Mouse (Mus musculus) megakaryocyte, adult 5-6 weeks (primary cell): ENCODE results near the gene Med21. TPM values are rescaled to one million over a fixed set of nuclear protein-coding genes. Genes with fewer than 3 reads are reported as not detected.

Experiments used
- ATAC-seq: 2 replicates; pipeline ENCODE4 v1.8.0; 2016; ENCODE audit warnings: mild to moderate bottlenecking, inconsistent platforms; ENCODE audit not compliant: poor library complexity, severe bottlenecking
- total RNA-seq, 2 experiments: library from RNA; stranded (forward) in 1 of 2; stranded (reverse) in 1 of 2; fragments of 153-499, 151-499 nt in 1 of 2; fragments of 221-1000, 200-1000 nt in 1 of 2; gene quantifications; 2 replicates each; pipeline versions ENCODE4 v1.2.3 to v1.2.4; 2015 to 2017

Med21 gene
- total RNA-seq, 2 experiments from 2014 or later = 82.8 to 109 TPM

DNA sequence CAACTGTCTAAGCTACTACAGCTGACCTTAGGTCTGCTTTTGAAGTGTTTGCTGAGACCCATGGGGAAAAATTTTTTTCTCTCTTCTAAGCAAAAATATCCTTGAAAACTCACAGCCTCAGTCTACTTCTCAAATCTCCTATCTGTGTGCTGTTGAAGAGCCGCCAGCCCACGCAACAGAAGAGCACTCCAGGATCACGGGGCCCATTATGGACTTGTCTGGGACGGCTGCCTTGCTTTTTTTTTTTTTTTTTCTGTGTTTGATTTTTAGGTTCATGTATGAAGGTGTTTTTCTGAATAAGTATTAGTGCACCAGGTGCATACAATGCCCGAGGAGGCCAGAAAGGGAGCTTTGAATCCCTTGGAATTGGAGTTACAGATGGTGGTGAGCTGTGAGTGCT, 5.9 kb upstream of the Med21 start:
- no peak for ATAC-seq

DNA sequence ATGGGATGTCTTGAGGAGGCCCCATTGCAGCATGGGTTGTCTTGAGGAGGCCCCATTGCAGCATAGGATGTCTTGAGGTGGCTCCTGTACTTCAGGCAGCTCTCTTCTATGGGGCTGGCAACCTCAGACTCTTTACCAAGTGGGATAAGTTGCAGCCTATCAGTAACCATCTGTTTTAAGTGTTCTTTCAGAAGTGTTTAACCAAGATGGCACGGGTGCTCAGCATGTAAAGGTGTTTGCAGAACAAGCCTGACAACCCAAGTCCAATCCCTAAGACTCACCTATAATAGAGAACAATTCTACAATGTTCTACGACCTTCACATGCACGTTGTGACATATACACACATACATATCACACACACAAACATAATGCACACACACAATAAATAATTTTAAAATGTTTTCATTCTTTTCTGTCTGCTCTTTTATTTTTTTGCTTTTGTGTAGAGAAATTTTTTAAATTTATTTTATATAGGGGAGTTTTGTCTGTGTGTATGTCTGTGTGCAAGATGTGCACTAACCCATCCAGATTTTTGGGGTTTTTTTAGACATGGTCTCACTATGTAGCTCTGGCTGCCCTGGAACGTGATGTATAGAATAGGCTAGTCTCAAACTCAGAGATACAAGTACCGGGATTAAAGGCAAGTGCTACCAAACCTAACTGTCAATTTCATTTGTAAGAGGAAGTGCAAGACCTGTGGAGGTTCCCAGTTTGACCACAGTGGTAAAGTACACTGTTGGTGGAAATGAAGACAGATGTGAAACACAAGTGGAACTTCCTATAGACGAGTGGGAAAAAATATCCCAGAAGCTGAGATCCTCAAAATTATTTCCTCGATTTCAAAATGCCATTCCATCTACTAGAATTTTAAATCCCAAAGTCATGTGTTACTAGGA, 2.0 kb upstream of the Med21 start:
- ATAC-seq = peak; percentile 28

DNA sequence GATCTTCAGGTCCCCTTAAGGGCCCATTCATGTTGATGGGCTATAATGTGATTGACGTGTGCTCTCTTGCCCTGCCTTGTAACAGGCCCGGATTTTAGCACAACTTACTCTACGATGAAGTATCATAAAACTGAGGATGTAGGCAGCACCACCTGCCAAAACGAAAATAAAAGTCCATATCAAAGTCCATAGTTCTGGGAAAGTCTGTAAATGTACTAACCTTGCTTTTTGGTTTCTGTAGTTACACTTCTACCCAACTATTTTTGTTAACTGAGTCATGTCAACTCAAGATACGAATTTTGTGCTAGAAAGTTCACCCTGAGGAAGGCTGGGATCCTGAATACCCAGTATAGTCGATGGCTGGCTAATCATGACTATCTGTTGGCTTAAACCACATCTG, 1.4 kb upstream of the Med21 start:
- ATAC-seq = no peak

DNA sequence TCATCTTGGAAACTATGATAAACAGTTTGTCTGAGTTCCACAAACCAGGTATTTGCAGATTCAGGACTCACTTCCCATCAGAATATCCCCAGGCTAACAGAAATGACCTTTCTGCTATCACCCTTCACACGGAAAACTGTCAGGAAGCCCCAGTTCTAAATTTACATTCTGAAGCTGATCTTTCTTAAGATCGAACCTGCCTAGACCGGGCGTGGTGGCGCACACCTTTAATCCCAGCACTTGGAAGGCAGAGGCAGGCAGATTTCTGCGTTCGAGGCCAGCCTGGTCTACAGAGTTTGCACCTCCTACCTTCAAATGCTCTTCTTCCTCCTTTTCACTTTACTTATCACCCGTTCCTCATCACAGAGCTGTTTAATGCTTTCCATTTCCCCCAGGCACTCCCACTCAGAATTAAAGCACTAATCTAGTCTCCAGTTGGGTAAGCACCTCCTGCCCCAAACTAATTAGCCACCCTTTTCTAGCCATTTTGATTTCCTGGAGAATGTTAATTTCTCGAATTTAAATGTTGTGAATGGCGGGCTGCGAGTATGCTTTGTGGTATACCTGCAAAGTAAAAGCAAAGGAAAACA, 631 bp upstream of the Med21 start:
- ATAC-seq = peak; percentile 8; the same call in 1 of the 2 replicates

DNA sequence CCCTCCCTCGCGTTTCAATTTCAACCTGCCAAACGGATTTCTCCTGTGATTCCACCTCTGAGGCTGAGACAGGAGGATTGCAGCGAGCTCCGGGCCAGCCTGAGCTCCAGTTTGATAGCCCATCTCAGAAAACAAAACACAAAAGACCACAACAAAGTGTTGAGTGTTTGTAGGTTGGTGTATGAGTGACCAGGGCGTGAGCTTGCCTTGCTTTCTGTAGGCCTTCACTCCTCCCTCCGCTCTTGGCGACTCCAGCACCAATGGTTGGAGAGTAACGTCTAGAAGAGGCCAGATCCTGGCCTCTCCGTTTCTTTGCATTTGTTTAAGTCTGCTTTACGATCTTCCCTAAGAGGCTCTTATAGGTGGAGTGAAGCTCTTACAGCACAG, 830 bp downstream of the Med21 start:
- no peak for ATAC-seq

GRCm38 (mm10) chr6:146650013-146650412, 7.7 kb downstream of the Med21 start:
- ATAC-seq = no peak

- ATAC-seq = no peak
Observed at GRCm38 (mm10) chr6:146651431-146651830, 9.1 kb downstream of the Med21 start.

DNA sequence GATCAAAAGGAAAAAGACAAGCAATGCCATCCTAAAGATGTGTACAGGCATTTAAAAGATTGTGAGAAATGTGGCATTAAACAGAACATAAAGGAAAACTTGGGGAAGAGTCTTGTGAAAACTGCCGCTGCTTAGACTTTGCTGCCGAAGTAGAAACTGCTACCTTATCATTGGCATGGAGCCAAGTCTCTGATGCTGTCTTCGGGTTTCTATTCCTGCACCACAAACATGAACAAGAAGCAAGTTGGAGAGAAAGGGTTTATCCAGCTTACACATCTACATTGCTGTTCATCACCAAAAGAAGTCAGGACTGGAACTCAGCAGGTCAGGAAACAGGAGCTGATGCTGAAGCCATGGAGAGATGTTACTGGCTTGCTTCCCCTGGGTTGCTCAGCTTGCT, 10.8 kb downstream of the Med21 start:
- no peak for ATAC-seq

DNA sequence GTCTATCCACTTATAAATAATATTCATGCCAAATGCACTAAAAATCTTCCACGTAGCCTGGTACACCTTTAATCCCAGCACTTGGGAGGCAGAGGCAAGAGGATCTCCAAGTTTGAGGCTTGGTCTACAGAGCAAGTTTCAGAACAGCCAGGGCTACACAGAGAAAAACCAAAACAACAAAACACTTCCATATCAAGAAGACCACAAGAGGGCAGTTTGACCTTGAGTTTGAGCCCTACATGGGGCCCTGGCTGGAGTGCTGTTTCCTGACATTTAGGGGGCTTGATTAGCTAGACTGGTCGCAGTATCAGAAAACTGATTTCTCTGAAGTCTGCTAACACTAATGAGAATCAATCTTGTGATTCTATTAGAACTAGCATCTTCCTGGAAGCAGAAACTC, 18.2 kb downstream of the Med21 start:
- no peak for ATAC-seq

GRCm38 (mm10) chr6:146661655-146662054, 19.3 kb downstream of the Med21 start:
- no peak for ATAC-seq

GRCm38 (mm10) chr6:146662679-146663078, 20.3 kb downstream of the Med21 start:
- ATAC-seq = peak; percentile 91

GRCm38 (mm10) chr6:146664116-146664515, 21.8 kb downstream of the Med21 start:
- no peak for ATAC-seq

- ATAC-seq = no peak
Observed at GRCm38 (mm10) chr6:146664917-146665316, 22.6 kb downstream of the Med21 start.

DNA sequence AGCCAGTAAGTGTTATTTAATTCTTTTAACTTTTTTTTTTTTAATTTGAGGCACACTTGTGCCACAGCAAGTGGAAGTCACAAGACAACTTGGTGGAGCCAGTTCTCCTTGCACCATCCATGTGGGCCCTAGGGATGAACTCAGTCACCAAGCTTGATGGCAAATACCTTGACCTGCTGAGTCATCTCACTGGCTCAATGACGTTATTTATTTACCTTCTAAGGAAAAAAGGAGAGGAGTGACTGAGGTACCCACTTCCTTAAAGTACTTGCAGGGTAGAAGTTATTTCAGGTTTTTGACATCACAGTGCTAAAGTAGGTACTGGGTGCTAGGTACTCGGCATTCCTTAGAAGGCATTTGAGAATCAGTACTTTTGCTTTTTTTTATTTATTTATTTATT, 23.1 kb downstream of the Med21 start:
- ATAC-seq = no peak

DNA sequence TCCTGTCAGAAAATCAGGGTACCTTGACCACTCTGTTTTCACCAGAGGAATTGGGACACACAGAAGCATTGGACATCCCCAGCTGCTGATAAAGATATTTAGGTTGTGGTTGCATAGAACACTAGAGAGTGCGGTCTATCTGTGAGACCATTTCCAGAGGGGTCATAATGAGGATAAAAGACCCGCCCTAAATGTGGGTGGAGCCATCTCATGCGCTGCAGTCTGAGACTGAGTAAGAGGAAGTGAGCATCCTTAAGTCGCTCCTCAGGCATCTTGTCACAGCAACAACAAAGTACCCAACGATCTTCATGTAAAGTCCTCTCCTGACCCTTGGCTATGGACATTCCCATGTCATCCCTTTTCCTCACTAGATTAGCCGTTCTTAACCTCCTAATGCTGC, 24.5 kb downstream of the Med21 start:
- peak; percentile 26; the same call in 1 of the 2 replicates for ATAC-seq

GRCm38 (mm10) chr6:146668606-146669005, 26.3 kb downstream of the Med21 start:
- no peak for ATAC-seq

- ATAC-seq = peak; percentile 28; the same call in 1 of the 2 replicates
Observed at GRCm38 (mm10) chr6:146670956-146671855, 28.9 kb downstream of the Med21 start.

GRCm38 (mm10) chr6:146672106-146672505, 29.8 kb downstream of the Med21 start:
- ATAC-seq = no peak

GRCm38 (mm10) chr6:146673696-146674095, 31.3 kb downstream of the Med21 start:
- ATAC-seq = no peak

GRCm38 (mm10) chr6:146674420-146674819, 32.1 kb downstream of the Med21 start:
- no peak for ATAC-seq

DNA sequence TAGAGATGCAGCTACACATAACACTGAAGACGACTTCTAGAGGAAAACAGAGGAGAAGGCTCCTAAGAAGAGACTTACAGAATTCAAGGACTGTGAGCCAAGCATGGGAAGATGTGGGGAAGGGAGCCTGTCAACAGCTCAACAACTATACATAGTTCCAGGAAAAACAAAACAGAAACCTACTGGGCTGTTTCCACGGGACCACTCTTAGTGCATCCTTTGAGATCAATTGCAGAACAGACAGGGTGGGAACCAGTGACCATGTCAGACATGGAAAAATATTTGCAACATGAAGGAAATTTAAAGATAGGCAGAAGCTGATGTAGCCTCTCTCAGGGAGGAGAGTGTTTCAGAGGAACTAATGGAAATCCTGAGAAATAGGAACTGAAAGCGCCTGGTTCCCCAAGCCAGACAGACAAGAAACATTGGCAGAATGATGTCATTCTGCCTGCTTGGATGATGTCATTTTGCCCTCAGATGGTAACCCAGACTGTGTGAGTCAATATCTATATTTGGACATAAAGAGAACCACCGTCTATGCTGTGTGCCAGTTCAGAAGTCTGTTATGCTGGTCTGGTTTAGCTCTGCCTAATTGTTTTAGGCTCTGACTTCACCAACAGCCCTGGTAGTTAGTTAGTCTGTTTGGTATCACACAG, 32.7 kb downstream of the Med21 start:
- peak; percentile 88 for ATAC-seq
